Mouse (Mus musculus) testis, adult 2 months (tissue): ENCODE data around the gene Kif23.

Experiments
- CTCF ChIP-seq: fragments of 200-500 bp; IDR thresholded peaks from 2 replicates; pipeline ENCODE4 v1.5.1; 2012; ENCODE audit warnings: low read depth, mild to moderate bottlenecking, inconsistent platforms, low read length, moderate library complexity; ENCODE audit not compliant: control insufficient read depth, insufficient read depth, insufficient replicate concordance
- POLR2A ChIP-seq: fragments of 200-500 bp; IDR thresholded peaks from 2 replicates; pipeline ENCODE4 v1.6.1; 2012; ENCODE audit warnings: low read depth, mild to moderate bottlenecking, inconsistent platforms, low read length, moderate library complexity; ENCODE audit not compliant: control insufficient read depth

GRCm38 (mm10) chr9:61986055-61986454 is 39.5 kb upstream of the Kif23 start:
- TF ChIP-seq POLR2A (no peak), CTCF (no peak)
